In genomic region chr14:57103711-57104105, GRCm38 (mm10) we compare ENCODE assay signal across 9 mouse cellular contexts. TPM values are rescaled to one million over a fixed set of nuclear protein-coding genes. Genes with fewer than 3 reads are reported as not detected.
DNase-seq lines count a peak whose midpoint lies in the region; ATAC-seq lines count a peak whose summit lies in the region.
"Had no signal": no experiment of that assay in that cellular context is flagged by ENCODE, and none has a peak within 500 bp of the region (broad histone marks: within the 10 kb centered on the region; RNA-seq: fewer than 3 reads in every experiment).

No protein-coding gene starts in this region.

- no peaks in the 10 kb centered on the region for H3K36me3 ChIP-seq in heart, embryonic 14.5 days (ENCODE audit: control insufficient read depth, insufficient read depth, low read length)
- H3K36me3 ChIP-seq in hindbrain, embryonic 12.5 days, result no peaks in the 10 kb centered on the region
- H3K36me3 ChIP-seq in liver, embryonic 15.5 days (replicated peaks), result no peaks in the 10 kb centered on the region

- H3K9ac ChIP-seq in heart, embryonic 14.5 days (ENCODE audit: low read length), result peak overlapping the region; percentile 67
- peak overlapping the region; percentile 64 for H3K9ac ChIP-seq in hindbrain, embryonic 12.5 days
- peak overlapping the region; percentile 56 for H3K9ac ChIP-seq in liver, embryonic 15.5 days

- no peaks in the 10 kb centered on the region for H3K9me3 ChIP-seq in heart, embryonic 14.5 days (ENCODE audit: control insufficient read depth, low read length)
- no peaks in the 10 kb centered on the region for H3K9me3 ChIP-seq in hindbrain, embryonic 12.5 days (replicated peaks)
- H3K9me3 ChIP-seq in liver, embryonic 15.5 days (replicated peaks), result no peaks in the 10 kb centered on the region

- H3K27ac ChIP-seq in heart, embryonic 14.5 days (replicated peaks in 1 of 2; ENCODE audit: control insufficient read depth in 1 of 2, insufficient read depth in 1 of 2, low read depth in 2 of 2, low read length in 2 of 2), result no peak overlapping the region
- no peak overlapping the region for H3K27ac ChIP-seq in hindbrain, embryonic 12.5 days
- peak overlapping the region; percentile 62; the same call in 1 of the 2 replicates for H3K27ac ChIP-seq in liver, embryonic 15.5 days (replicated peaks)

- 4% methylated on average over 22 of the region's 22 CpGs for WGBS in heart, embryonic 14.5 days
- WGBS in hindbrain, embryonic 12.5 days, result 2% methylated on average over 22 of the region's 22 CpGs
- WGBS in liver, embryonic 15.5 days (ENCODE audit: insufficient replicate concordance), result 3% methylated on average over 22 of the region's 22 CpGs

- peak overlapping the region; percentile 54 to 72 for H3K4me3 ChIP-seq in heart, embryonic 14.5 days (ENCODE audit: control insufficient read depth in 1 of 2, insufficient read depth in 1 of 2, low read depth in 1 of 2, low read length in 2 of 2)
- peak overlapping the region; percentile 60 for H3K4me3 ChIP-seq in hindbrain, embryonic 12.5 days
- H3K4me3 ChIP-seq in liver, embryonic 15.5 days (replicated peaks), result peak overlapping the region; percentile 60

- peaks cover 67% of the 10 kb centered on the region for H3K27me3 ChIP-seq in heart, embryonic 14.5 days (ENCODE audit: control insufficient read depth, insufficient read depth, low read length)
- H3K27me3 ChIP-seq in hindbrain, embryonic 12.5 days, result peaks cover 64% of the 10 kb centered on the region
- H3K27me3 ChIP-seq in liver, embryonic 15.5 days, result peaks cover 63% of the 10 kb centered on the region

- no peak for ATAC-seq in heart, embryonic 14.5 days (ENCODE audit: insufficient number of reproducible peaks, insufficient read depth, low FRiP score, low read depth)
- ATAC-seq in hindbrain, embryonic 12.5 days (ENCODE audit: low FRiP score), result no peak
- ATAC-seq in liver, embryonic 15.5 days (ENCODE audit: insufficient read depth), result no peak
- ATAC-seq: Patski had no signal

- no peak for DNase-seq in heart, adult 11 months
- DNase-seq in adrenal gland, adult 2 months, result peak; percentile 40
- no peak for DNase-seq in yolk sac, embryonic 10.5 days (ENCODE audit: low spot score)
- DNase-seq in MN1 (ENCODE audit: low spot score), result no peak
- DNase-seq in spleen, postnatal 36 days (ENCODE audit: low spot score in 2 of 2), result no peak

- peaks cover 0 to 4% of the 10 kb centered on the region in 2 experiments; a peak in 1 of 4 replicates for H3K4me1 ChIP-seq in heart, embryonic 14.5 days (ENCODE audit: control insufficient read depth in 2 of 2, insufficient read depth in 2 of 2, low read length in 2 of 2)
- H3K4me1 ChIP-seq in hindbrain, embryonic 12.5 days, result peaks cover 17% of the 10 kb centered on the region
- no peaks in the 10 kb centered on the region for H3K4me1 ChIP-seq in liver, embryonic 15.5 days (replicated peaks)

- peak overlapping the region; percentile 100 for H3K4me2 ChIP-seq in heart, embryonic 14.5 days (ENCODE audit: low read length)
- H3K4me2 ChIP-seq in hindbrain, embryonic 12.5 days (replicated peaks), result peak overlapping the region; percentile 100
- H3K4me2 ChIP-seq in liver, embryonic 15.5 days, result peak overlapping the region; percentile 77

RNA-seq across cellular contexts. Expression of gene Gjb2, which starts 0.8 kb away (rescaled TPM):
- polyA plus RNA-seq in heart, embryonic 14.5 days (2014; fragmentation: Nextera tagmentation; extraction: Ambion mirVana), result 0.08 TPM in 1 of 2 replicates, not detected in the other
- 1 to 10 TPM in 1 of 2 experiments, under 1 TPM in 1; 0.73 to 9.6 TPM for total RNA-seq in adrenal gland, adult 2 months (2021)
- polyA plus RNA-seq in adrenal gland, adult 2 months (2012; rRNA removed), result 6.4 and 14.0 TPM in 2 replicates
- 31.7 and 32.0 TPM in 2 replicates for polyA plus RNA-seq in hindbrain, embryonic 12.5 days (2016; fragmentation: Nextera tagmentation; extraction: Ambion mirVana)
- polyA plus RNA-seq in liver, embryonic 15.5 days (2015; fragmentation: Nextera tagmentation; extraction: Ambion mirVana), result 16.0 and 16.7 TPM in 2 replicates

RNA-seq across cellular contexts. Expression of gene Gm4491, which starts 12.0 kb away (rescaled TPM):
- not detected in 2 replicates for polyA plus RNA-seq in heart, embryonic 14.5 days (2014; fragmentation: Nextera tagmentation; extraction: Ambion mirVana)
- not detected for total RNA-seq in adrenal gland, adult 2 months (2021)
- not detected in 2 replicates for polyA plus RNA-seq in adrenal gland, adult 2 months (2012; rRNA removed)
- polyA plus RNA-seq in hindbrain, embryonic 12.5 days (2016; fragmentation: Nextera tagmentation; extraction: Ambion mirVana), result not detected in 2 replicates
- not detected in 2 replicates for polyA plus RNA-seq in liver, embryonic 15.5 days (2015; fragmentation: Nextera tagmentation; extraction: Ambion mirVana)
- polyA plus RNA-seq: Patski had no signal

RNA-seq across cellular contexts. Expression of gene Gjb6, which starts 29.7 kb away (rescaled TPM):
- not detected in 2 replicates for polyA plus RNA-seq in heart, embryonic 14.5 days (2014; fragmentation: Nextera tagmentation; extraction: Ambion mirVana)
- total RNA-seq in adrenal gland, adult 2 months (2021), result not detected
- polyA plus RNA-seq in adrenal gland, adult 2 months (2012; rRNA removed), result not detected in 2 replicates
- 12.0 and 13.7 TPM in 2 replicates for polyA plus RNA-seq in hindbrain, embryonic 12.5 days (2016; fragmentation: Nextera tagmentation; extraction: Ambion mirVana)
- not detected in 2 replicates for polyA plus RNA-seq in liver, embryonic 15.5 days (2015; fragmentation: Nextera tagmentation; extraction: Ambion mirVana)
- polyA plus RNA-seq: Patski had no signal

RNA-seq across cellular contexts. Expression of gene Gja3, which starts 45.8 kb away (rescaled TPM):
- 34.1 and 37.6 TPM in 2 replicates for polyA plus RNA-seq in heart, embryonic 14.5 days (2014; fragmentation: Nextera tagmentation; extraction: Ambion mirVana)
- total RNA-seq in adrenal gland, adult 2 months (2021), result not detected
- polyA plus RNA-seq in adrenal gland, adult 2 months (2012; rRNA removed), result 0.04 TPM in 1 of 2 replicates, not detected in the other
- 0.19 and 0.81 TPM in 2 replicates for polyA plus RNA-seq in hindbrain, embryonic 12.5 days (2016; fragmentation: Nextera tagmentation; extraction: Ambion mirVana)
- 0.35 and 0.38 TPM in 2 replicates for polyA plus RNA-seq in liver, embryonic 15.5 days (2015; fragmentation: Nextera tagmentation; extraction: Ambion mirVana)
- polyA plus RNA-seq: Patski had no signal

Comparison
In these comparisons a context has a peak if more than half of its experiments do, and no peak if none do; other contexts are left out.
1. RNA of gene Gjb6, which starts 29.7 kb away (polyA plus RNA-seq): 12.0 to 13.7 TPM in hindbrain, embryonic 12.5 days; not detected in heart, embryonic 14.5 days, not detected in adrenal gland, adult 2 months and not detected in liver, embryonic 15.5 days; every median in the first group is over 10 times any median in the second.
2. Peak in every context shown above with its lines, with median percentiles within 50 percentile points of each other: H3K4me2 ChIP-seq, H3K4me3 ChIP-seq and H3K9ac ChIP-seq.